Mouse (Mus musculus) liver, embryonic 16.5 days (tissue): ENCODE data around the gene Hck. TPM values are rescaled to one million over a fixed set of nuclear protein-coding genes. Genes with fewer than 3 reads are reported as not detected.

Experiments used
- ATAC-seq: fragments of 200-750 bp; cut with Nextera tagmentation; 2 replicates; pipeline ENCODE4 v1.8.0; 2017; ENCODE audit warnings: low read depth, mild to moderate bottlenecking, moderate number of reproducible peaks, moderate library complexity
- H3K27ac ChIP-seq: fragments of 300-500 bp; sonication (generic); 2 replicates; pipeline ENCODE4 v1.5.1; 2014; ENCODE audit warnings: mild to moderate bottlenecking, low read length
- H3K27me3 ChIP-seq: fragments of 300-500 bp; sonication (generic); 2 replicates; pipeline ENCODE4 v1.6.1; 2014; ENCODE audit warnings: low read depth, low read length, mixed read lengths; ENCODE audit not compliant: control insufficient read depth, insufficient read depth
- H3K36me3 ChIP-seq: fragments of 300-500 bp; sonication (generic); 2 replicates; pipeline ENCODE4 v1.6.1; 2014; ENCODE audit warnings: mild to moderate bottlenecking; ENCODE audit not compliant: control insufficient read depth, insufficient read depth
- H3K4me1 ChIP-seq: fragments of 300-500 bp; sonication (generic); 2 replicates; pipeline ENCODE4 v1.6.1; 2014; ENCODE audit warnings: low read depth, low read length, mixed read lengths; ENCODE audit not compliant: control insufficient read depth
- H3K4me2 ChIP-seq: fragments of 300-500 bp; sonication (generic); 2 replicates; pipeline ENCODE4 v1.6.1; 2014; ENCODE audit warnings: low read depth, low read length, mixed read lengths
- H3K4me3 ChIP-seq: fragments of 300-500 bp; sonication (generic); 2 replicates; pipeline ENCODE4 v1.5.1; 2014; ENCODE audit warnings: low read depth, mild to moderate bottlenecking, low read length
- H3K9ac ChIP-seq: fragments of 300-500 bp; sonication (generic); 2 replicates; pipeline ENCODE4 v1.6.1; 2014; ENCODE audit warnings: low read depth, low read length
- H3K9me3 ChIP-seq: fragments of 300-500 bp; sonication (generic); replicated peaks from 2 replicates; pipeline ENCODE4 v1.6.1; 2016; ENCODE audit warnings: low read length; ENCODE audit not compliant: control insufficient read depth
- WGBS: fragments of 180-500 bp; shearing (Covaris S2); extraction: QIAGEN DNeasy Blood & Tissue Kit; methylation state at CpG from one replicate; pipeline ENCODE4 v1.1.7; 2014; ENCODE audit not compliant: insufficient replicate concordance; 5-methylcytosine and 5-hydroxymethylcytosine counted together
- polyA plus RNA-seq: library from polyadenylated mRNA; unstranded; fragments of >200 nt; fragmentation: Nextera tagmentation; extraction: Ambion mirVana; gene quantifications from 2 replicates; pipeline ENCODE4 v1.2.1, GENCODE M21; 2015

Hck gene
- polyA plus RNA-seq, 1 experiment from 2014 or later = 11.7 TPM

DNA sequence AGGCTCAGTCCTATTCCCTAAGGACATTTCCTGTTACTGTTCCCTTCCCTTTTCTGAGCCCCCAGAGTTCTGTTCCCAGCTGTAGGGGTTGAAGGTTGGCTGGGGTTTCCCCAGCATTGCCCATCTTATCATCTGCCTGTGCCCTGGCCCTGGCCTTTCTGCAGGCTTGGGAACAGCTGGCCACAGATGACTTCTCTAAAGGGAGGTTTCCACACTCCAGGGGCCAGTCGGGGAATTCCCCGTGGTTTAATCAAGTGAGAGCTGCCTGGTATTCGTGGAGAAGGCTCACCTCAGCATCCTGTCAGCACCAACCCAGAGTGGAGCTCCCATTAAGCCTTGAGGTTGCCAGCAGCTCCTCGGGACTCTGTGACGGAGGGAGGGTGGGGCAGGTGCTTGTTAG is 90.2 kb downstream of the Hck start:
- no peak overlapping the region for H3K27ac ChIP-seq
- ATAC-seq = no peak
- 43% methylated on average over 5 of the region's 5 CpGs for WGBS

DNA sequence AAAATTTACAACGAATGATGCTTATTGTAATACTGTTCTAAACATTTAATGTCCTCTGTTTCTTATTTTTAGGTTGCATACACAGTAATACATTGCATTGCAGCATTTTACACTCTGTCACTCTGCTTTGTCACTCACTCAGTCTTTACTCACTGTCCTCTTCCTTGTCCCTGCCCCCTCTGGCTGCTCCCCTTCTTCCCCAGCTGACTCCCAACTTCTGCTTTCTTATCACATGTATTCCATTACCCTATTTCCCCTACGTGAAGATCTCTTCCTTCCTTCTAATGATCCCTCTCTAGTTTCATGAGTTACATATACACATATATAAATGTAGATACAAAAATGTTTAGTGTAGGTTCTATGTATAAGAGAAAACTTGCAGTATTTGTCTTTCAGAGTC is 90.8 kb downstream of the Hck start:
- Histone ChIP-seq H3K36me3 (peaks cover 27% of the 10 kb centered on the region), H3K27me3 (no peaks in the 10 kb centered on the region), H3K4me3 (no peak overlapping the region), H3K27ac (no peak overlapping the region), H3K4me1 (peaks cover 4% of the 10 kb centered on the region; the same call in 1 of the 2 replicates), H3K9me3 (no peaks in the 10 kb centered on the region), H3K4me2 (no peak overlapping the region), H3K9ac (no peak overlapping the region)
- no peak; the same call in 1 of the 2 replicates for ATAC-seq
- WGBS = 50% methylated on average over 2 of the region's 2 CpGs

More for the DNA sequence above, 90.2 kb downstream of the Hck start:
- Histone ChIP-seq H3K9ac (no peak overlapping the region), H3K9me3 (no peaks in the 10 kb centered on the region), H3K36me3 (peaks cover 26% of the 10 kb centered on the region), H3K27me3 (no peaks in the 10 kb centered on the region), H3K4me1 (peaks cover 4% of the 10 kb centered on the region; the same call in 1 of the 2 replicates), H3K4me3 (no peak overlapping the region), H3K4me2 (no peak overlapping the region)

Other genes with a start within 250 kb of the Hck start
- gene Mylk2, start 197.1 kb upstream of the Hck start, polyA plus RNA-seq = 0.13 and 0.24 TPM in 2 replicates
- gene Foxs1, start 175.3 kb upstream of the Hck start, polyA plus RNA-seq = 0.21 and 0.35 TPM in 2 replicates
- gene Dusp15, start 156.8 kb upstream of the Hck start, polyA plus RNA-seq = not detected in 2 replicates
- 0.09 and 0.13 TPM in 2 replicates for gene Ttll9, start 146.0 kb upstream of the Hck start, polyA plus RNA-seq
- 31.6 and 34.0 TPM in 2 replicates for gene Pdrg1, start 93.0 kb upstream of the Hck start, polyA plus RNA-seq
- not detected in 2 replicates for gene Xkr7, start 76.6 kb upstream of the Hck start, polyA plus RNA-seq
- gene Ccm2l, start 42.5 kb upstream of the Hck start, polyA plus RNA-seq = 0.37 and 0.52 TPM in 2 replicates
- gene Tm9sf4, start 52.8 kb downstream of the Hck start, polyA plus RNA-seq = 30.9 and 36.2 TPM in 2 replicates
- gene Tspyl3, start 117.0 kb downstream of the Hck start, polyA plus RNA-seq = 2.0 and 2.4 TPM in 2 replicates
- 13.9 and 16.7 TPM in 2 replicates for gene Plagl2, start 133.0 kb downstream of the Hck start, polyA plus RNA-seq
- gene Pofut1, start 133.1 kb downstream of the Hck start, polyA plus RNA-seq = 2.8 and 3.0 TPM in 2 replicates
- gene Kif3b, start 182.9 kb downstream of the Hck start, polyA plus RNA-seq = 1.9 and 2.1 TPM in 2 replicates
- gene Asxl1, start 237.4 kb downstream of the Hck start, polyA plus RNA-seq = 4.2 and 4.7 TPM in 2 replicates